Mouse (Mus musculus): ENCODE results near the gene Itga2. TPM values are rescaled to one million over a fixed set of nuclear protein-coding genes. Genes with fewer than 3 reads are reported as not detected.

Gene Itga2
- total RNA-seq, 2 experiments from 2014 or later: 2.6 to 5.6 TPM

- no peak for DNase-seq
- intact Hi-C loops (cut with DNase I; ENCODE audit: low total_unique reads): loop anchor here (5.0 kb wide), 1 partner anchor 129 kb away; no protein-coding TSS in a partner anchor
Measured at GRCm38 (mm10) chr13:114833351-114833750, 98.5 kb downstream of the Itga2 start.

- intact Hi-C loops (cut with DNase I; ENCODE audit: low total_unique reads): loop anchor here (5.0 kb wide), 1 partner anchor 130 kb away; no protein-coding TSS in a partner anchor
- DNase-seq: no peak
Measured at GRCm38 (mm10) chr13:114832761-114833160, 99.1 kb downstream of the Itga2 start.

GRCm38 (mm10) chr13:114831367-114831833, 100.5 kb downstream of the Itga2 start:
- intact Hi-C loops (cut with DNase I; ENCODE audit: low total_unique reads): loop anchor here (5.0 kb wide), 1 partner anchor 131 kb away; no protein-coding TSS in a partner anchor
- DNase-seq: no peak

- no peak for DNase-seq
- intact Hi-C loops (cut with DNase I; ENCODE audit: low total_unique reads): no loop called here
Measured at GRCm38 (mm10) chr13:114825377-114825855, 106.5 kb downstream of the Itga2 start.

- no peak for DNase-seq
- intact Hi-C loops (cut with DNase I; ENCODE audit: low total_unique reads): loop anchor here (5.0 kb wide), 1 partner anchor 1021 kb away; no protein-coding TSS in a partner anchor
Measured at GRCm38 (mm10) chr13:114822871-114823270, 109.0 kb downstream of the Itga2 start.

GRCm38 (mm10) chr13:114818513-114818912, 113.4 kb downstream of the Itga2 start:
- intact Hi-C loops (cut with DNase I; ENCODE audit: low total_unique reads): no loop called here
- DNase-seq: no peak

GRCm38 (mm10) chr13:114817751-114818360, 114.0 kb downstream of the Itga2 start, which contains the start of gene Mocs2:
Gene Mocs2 (plus strand): TSS chr13:114818236.
- intact Hi-C loops (cut with DNase I; ENCODE audit: low total_unique reads): no loop called here
- peak; percentile 95 for DNase-seq

- DNase-seq: no peak
- intact Hi-C loops (cut with DNase I; ENCODE audit: low total_unique reads): no loop called here
Measured at GRCm38 (mm10) chr13:114809624-114810210, 122.2 kb downstream of the Itga2 start.

- intact Hi-C loops (cut with DNase I; ENCODE audit: low total_unique reads): no loop called here
Measured at GRCm38 (mm10) chr13:114802971-114803370, 128.9 kb downstream of the Itga2 start.

GRCm38 (mm10) chr13:114801857-114802256, 130.0 kb downstream of the Itga2 start:
- intact Hi-C loops (cut with DNase I; ENCODE audit: low total_unique reads): no loop called here
- DNase-seq: no peak

More at GRCm38 (mm10) chr13:114802971-114803370, 128.9 kb downstream of the Itga2 start:
- DNase-seq: no peak

GRCm38 (mm10) chr13:114793250-114794030, 138.5 kb downstream of the Itga2 start:
- peak; percentile 31 for DNase-seq
- intact Hi-C loops (cut with DNase I; ENCODE audit: low total_unique reads): loop anchor here (5.0 kb wide), 1 partner anchor 916 kb away; no protein-coding TSS in a partner anchor

GRCm38 (mm10) chr13:114791511-114791910, 140.4 kb downstream of the Itga2 start:
- no peak for DNase-seq
- intact Hi-C loops (cut with DNase I; ENCODE audit: low total_unique reads): loop anchor here (5.0 kb wide), 1 partner anchor 914 kb away; no protein-coding TSS in a partner anchor

Other genes with a start within 250 kb of the Itga2 start
- 10 to 100 TPM; 42.9 to 45.2 TPM for gene Mocs2, start 113.9 kb downstream of the Itga2 start, total RNA-seq (2021)
- 10 to 100 TPM; 10.1 to 12.2 TPM for gene Pelo, start 158.1 kb upstream of the Itga2 start, total RNA-seq (2021)
- gene Gm49395, start 169.8 kb upstream of the Itga2 start, total RNA-seq (2021): 1 to 10 TPM; 3.0 to 4.6 TPM
- gene Itga1, start 169.9 kb upstream of the Itga2 start, total RNA-seq (2021): 10 to 100 TPM; 26.1 to 28.0 TPM